Mouse (Mus musculus) frontal cortex, adult (tissue): ENCODE results near the gene Ror1.
A peak's percentile ranks its signal among the peaks of the same experiment; 100 is the strongest.

ENCODE experiments used
- ATAC-seq: cut with Nextera tagmentation; 2 replicates; pipeline ENCODE4 v1.9.2; 2017; ENCODE audit warnings: mild to moderate bottlenecking, moderate library complexity, mixed read lengths; ENCODE audit not compliant: low TSS enrichment

Ror1 gene

DNA sequence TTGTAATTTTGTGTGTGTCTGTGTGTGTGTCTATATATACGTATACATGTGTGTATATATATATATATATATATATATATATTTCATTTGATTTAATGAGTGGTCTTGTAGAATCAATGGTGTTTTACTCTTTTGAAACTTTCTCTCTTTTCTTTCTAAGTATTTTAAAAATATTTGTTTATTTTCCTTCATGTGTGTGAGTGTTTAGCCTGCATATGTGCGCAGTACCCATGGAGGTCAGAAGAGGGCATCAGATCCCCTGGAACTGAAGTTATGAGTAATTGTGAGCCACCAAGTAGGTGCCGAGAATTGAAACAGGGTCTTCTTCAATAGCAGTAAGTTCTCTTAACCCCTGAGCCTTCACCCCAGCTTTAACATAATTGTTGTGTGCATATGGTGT is 20.8 kb downstream of the Ror1 start:
- no peak for ATAC-seq

DNA sequence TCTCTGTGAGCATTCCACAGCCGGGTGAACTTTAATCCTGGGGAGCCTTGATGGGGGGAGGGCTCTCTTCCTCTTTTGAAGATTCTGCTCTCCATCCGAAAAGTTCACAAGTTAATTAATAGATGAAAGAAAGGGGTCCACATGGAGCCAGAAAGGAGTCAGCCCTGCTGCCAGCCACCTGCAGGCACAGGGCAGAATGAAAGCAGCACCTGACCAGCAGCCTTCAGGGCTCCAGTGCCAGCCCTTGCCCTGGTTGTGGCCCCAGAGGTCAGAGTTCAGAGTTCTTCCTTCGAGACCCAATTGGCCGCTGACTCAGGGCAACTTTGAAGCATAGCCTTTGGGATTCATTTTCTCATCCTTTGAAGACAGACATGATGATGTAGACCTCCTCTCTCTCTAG is 23.1 kb downstream of the Ror1 start:
- no peak for ATAC-seq

DNA sequence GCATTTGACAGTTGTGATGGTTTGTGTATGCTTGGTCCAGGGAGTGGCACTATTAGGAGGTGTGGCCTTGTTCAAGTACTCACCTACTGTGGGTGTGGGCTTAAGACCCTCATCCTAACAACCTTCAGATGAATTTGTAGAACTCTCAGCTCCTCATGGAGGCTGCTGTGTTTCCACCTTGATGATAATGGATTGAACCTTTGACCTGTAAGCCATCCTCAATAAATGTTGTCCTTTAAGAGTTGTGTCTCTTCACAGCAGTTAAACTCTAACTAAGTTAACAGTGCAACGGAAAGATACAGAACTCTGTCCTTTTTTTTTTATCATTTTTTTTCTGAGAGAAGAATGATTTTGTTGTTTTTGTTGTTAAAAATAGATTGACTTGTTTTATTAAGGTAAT is 23.8 kb downstream of the Ror1 start:
- ATAC-seq, result no peak

DNA sequence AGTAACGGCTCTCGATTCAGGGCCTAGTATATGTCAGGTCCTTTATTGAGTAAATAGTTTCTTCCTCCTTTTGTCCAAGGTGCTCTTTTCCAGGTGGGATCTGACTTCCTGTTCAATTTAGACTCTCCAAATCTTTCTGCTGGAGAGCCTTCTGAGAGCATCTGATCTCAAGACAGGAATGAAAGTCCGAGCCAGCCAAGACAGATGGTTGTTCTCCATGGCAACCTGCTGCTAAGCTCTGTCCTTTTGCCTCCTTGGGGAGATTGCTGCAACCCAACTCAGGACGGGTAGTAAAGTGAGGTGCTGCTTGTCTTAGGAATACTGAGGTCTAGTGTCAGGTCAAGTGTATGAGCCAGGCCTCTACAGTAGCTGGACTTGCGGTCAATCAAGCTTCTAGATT is 25.0 kb downstream of the Ror1 start:
- no peak; the same call in 1 of the 2 replicates for ATAC-seq

DNA sequence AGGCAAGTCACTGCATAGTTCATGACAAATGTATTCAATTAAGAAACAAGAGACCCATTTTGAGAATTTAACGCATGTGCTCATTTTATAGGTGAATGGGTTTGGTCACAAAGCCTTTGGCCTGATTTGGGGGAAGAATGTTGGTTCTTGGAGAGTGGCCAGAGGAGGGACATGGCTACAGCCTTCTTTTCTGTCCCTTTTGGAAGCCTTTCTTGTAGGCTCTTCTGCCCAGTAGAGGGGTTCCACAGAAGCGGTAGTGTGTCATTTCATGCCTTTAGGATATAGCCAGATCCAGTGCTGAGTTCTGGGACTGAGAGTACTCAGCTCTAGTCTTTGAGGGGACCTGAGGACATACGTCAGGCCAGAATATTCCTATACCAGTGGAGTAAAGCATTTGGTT is 26.8 kb downstream of the Ror1 start:
- no peak for ATAC-seq

DNA sequence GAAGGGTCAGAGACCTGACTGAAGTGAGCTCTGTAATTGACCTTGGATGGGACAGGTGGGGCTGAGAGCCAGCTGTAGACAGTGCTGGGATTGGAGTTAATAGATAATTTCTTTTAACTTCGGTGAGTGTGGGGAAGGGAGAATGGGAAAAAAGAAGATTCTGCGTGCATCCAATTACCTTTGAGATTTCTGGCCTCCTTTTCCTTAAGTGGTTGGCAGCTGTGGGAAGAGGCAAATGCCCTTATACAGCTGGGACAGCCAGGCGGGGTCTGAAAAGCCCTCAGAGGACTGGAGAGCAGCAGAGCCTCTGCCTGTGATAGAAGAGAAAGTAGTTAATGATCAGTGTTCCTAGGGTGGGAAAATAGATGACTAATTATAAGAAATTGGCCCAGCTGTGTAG is 27.9 kb downstream of the Ror1 start:
- ATAC-seq, result no peak

DNA sequence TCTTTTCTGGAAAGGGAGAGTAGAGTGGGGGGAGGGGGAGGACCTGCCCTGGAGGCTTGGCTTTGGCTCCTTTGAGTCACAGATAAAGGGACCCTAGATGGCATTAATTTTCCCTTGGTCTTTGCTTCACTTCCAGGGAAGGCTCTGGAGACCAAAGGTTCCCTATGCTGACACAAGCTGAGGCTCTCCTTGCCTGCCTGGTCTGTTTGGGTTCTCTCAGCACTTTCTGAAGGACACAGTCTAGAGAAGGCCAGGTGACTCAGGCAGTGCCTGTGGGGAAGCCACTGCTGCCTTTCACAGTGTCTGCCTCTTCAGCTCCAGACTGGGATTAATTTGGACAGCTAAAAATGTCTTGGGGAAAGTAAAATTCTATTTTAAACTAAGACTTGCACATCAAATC is 28.5 kb downstream of the Ror1 start:
- no peak for ATAC-seq

DNA sequence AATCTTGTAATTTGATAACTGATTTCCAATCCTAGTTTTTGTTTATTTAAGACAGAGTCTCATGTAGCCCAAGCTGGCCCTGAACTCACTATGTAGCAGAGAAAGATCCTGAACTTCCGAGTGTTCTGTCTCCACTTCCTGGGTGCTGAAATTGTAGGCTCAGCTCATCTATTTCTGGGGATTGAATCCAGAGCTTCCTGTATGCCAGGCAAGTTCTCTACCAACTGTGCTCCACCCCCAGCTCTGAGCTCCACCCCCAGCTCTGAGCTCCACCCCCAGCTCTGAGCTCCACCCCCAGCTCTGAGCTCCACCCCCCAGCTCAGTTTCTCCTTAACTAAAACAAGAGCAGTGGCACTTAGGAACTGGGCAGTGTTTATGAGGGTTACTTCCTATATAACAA is 29.3 kb downstream of the Ror1 start:
- no peak for ATAC-seq

DNA sequence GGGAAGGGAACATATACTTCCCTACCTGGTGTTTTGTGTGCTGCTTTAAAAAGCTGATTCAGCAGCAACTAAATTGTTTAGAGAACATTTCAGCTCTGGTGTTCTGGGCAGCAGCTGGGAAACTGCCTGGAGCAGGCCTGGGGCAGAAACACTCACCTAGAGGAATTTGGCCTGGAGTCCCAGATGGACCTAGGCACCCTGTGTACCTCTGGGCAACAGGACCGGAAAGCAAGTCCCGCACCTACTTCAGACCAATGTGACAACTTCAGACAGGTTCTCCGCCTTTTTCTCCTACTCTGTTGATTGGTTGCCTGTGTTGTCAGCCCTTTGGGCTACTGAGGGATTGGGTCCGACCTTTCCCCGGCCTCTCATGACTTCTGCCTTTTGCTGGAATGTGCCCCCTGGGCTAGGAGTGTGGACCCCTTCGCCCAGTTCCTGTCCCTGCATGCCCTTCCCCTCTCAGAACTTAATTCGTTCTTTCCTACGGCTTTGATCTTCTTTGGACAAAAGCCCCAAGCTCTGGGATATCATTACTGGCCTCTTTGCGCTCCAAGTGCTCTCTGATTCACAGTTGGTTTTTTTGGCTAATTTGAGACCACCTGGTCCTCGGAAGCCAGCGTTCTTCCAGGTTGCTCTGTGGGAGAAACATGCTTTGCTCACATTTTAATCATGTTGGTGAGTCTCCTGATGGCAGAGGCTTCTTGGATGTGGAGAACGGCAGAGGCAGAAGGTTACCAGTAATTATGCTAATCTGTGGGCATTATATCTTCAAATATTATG is 31.1 kb downstream of the Ror1 start:
- ATAC-seq, result no peak

DNA sequence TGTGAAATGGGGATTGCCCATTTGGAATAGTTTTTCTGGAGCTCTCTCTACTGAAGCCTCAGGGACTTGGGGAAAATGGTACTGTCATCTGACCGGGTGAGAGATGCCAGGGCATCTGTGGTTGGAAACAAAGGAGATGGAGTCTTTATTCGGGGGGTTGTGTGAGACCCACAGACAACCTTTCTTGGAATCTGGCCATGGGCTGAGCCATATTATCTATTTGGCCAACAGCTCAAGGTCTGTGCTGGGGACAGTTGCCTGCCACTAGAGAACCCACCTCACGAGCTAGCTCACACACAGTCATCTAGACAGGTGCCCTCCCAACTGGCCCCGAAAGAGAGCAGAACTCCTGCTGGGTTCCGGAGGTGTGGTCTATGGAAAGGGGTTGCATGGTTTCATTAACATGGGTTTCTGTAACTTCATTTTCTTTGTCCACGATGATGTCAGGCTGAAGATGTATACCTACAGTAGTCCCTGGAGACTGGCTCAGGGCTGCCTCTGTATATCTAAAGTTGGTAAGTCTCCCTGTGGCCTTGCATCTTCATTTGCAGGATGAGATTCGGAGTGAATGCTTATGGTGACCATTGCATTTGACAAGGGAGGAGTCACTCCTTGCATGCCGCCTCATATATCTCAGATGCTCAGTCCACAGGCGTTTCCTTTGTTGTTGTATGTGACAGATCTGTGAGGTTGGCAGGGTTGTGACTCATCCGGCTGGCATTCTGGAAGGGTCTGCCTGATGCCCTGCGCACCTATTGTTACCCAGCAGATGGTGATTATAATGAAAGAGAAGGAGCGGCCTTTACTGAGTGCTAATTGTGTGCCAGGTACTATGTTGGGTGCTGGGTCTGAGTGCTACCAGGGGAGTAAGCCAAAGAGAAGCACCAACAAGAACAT is 32.7 kb downstream of the Ror1 start:
- no peak for ATAC-seq

DNA sequence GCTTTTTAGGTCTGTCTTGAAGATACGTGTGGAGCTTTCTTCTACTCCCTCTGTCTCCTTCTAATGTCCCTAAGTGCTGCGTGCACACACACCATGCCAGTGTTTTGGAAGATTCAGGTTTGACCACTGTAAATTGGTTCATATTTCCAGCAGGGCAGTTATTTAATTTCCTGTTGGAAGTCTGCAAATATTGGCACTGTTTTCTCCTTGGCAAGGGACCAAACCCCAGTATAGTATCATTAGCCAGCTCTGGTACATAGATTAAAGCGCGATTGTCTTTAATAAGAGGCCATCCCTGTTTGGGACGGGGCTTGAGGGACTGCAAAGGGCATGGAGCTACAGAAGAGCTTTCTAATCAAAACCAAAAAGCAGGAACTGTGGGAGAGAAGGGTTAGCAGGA is 33.6 kb downstream of the Ror1 start:
- no peak for ATAC-seq

DNA sequence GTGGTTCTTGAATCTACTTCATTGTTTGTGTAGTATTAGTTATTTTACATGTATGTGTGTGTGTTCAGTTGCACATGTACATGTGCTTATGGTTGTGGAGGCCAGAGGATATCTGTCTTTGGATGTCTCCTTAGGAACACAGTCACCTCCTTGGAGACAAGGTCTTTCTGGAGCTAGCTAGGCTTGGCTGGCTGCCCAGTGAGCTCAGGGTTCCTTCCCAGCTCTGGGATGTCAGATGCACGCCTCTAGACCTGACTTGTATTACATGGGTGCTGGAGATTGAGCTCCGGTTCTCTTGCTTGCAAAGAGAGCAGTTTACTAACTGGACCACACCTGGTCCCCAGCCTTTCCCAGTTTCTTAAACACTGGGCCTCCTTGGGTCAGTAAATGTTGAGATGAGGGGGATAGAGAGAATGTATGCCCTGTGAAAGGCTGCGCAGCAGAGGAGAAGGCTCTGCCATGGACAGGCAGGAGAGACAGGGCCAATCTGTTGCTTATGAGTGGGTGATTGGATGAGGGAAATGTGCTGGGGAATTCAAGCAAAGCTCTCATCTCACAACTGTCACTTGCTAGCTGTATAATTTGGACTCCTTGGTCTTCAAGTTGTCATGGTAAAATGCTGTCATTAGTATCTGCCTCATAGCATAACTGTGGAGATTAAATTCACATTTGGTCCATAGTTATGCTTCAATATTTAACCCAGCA is 35.3 kb downstream of the Ror1 start:
- 0 out of 2 replicates have a peak, but pooled peaks have one; percentile 50 for ATAC-seq

DNA sequence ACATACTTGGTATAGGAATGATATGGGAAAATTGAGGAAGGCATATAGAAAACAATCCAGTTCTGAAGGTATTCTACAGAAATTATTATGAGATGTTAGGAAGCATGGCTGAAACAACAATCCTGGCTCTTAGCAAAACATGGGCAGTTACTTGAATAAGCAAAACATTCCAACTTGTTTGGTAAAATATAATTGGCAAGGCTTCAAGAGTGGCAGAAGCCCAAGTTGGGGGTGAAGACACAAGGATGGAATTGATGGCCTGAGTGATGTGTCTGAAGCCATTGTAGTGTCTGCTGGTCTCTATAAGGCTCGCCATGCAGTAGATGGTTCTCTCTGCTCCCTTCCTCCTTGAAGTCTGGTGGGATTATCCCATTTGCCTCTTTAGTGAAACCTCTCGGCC is 35.9 kb downstream of the Ror1 start:
- no peak for ATAC-seq

DNA sequence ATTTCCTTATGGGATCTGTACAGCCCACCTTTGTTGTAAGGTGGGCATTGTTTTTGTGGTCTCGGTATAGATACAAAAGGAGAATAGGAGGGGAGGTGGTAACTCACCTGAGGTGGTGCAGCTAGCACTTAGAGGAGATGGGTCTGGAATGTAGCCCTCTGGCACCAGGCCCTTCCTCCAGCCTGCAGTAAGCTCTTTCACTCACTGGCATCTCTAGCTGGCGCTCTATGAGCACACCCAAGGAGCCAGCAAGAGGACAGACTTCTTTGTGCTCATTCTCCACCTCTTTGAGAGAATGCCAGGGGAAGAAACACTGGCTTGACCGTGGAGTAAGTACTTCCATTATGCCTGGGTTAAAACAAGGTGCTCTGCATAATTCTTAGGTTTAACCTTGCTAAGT is 36.7 kb downstream of the Ror1 start:
- ATAC-seq, result no peak

DNA sequence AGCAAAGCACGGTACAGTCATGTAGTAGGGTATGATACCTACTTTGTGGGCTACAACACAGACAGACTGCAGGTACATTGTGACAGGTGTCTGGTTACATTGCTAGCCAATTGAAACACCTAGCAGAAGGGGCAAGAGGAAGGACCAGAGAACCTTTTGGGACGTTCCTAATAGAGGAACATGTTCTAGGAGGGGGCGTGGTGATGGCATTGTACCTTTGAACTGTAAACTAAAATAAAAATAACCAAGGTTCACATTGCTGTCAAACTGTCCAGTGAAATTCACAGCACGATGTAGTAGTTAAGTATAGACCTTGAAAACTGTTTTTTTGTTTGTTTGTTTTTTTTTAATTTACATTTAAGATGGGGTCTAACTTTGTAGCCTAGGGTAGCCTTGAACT is 40.5 kb downstream of the Ror1 start:
- ATAC-seq, result no peak

DNA sequence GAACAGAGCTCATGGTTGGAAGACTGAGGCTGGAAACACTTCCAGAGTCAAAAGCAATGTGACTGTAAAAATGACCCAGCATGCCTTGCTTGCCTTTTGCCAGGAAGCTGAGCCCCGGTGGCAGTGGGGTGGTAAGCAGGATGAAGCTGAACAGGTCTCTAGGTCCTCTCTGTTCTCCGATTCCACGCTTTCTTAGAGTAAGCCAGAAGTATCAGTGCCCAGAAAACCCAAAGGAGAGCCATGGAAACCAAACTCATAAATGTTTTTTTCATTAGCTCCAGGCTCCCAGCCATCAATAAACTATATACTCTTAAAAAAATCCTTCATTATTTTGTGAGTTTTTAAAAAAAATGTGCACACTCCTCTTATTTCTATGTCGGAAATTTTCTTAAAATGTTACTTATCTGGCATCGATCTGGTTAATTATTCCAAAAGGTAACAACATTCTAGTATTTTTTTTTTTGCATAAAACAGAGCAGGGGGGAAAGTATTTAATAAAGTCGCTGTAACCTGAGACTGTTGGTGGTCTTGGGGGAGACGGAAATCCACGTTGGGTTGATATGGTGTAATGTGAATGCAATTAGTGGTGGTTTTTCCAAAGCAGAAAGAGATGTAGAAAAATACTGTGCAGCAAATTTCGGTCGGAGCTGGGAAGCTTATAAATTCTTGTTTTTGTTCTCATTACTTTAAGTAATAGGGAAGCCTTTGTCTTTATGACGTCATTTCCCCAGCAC is 41.7 kb downstream of the Ror1 start:
- ATAC-seq, result no peak

DNA sequence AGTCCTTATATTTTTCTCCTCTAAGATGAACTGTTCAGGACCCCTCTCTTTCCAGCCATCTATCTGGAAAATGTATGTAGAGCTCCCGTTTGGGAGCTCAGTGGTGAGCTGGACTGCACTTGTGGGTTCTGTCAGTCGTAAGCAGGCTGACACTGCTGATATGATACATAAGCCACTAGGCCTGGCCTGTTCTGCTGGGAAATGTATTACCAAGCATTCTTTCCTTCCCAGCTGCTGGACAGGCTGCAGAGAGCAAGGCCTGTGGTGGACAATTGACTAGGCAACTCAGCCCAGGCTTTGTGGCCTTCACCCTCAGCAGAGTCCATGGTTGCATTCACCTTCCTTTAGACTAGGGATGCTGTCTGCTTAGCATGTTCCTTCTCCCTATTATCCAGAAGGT is 46.0 kb downstream of the Ror1 start:
- no peak for ATAC-seq

DNA sequence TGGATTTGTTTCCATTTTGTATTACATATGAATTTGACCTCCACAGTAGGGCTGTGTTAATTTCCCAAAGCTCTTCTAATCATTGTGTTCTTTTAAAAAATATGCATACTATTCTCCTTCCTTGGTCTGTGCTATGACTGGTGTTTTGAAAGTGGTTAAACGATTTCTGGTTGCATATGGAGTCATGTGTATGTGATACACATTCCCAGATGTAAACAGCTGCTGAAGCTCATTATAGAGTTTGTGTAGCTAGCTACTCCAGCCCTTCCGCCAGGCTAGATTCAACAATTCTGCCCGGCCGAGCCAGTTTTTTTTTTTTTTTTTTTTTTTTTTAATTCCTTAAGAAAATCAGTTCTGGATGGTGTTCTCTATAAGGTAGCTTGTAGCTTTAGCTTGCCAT is 49.2 kb downstream of the Ror1 start:
- ATAC-seq, result no peak

DNA sequence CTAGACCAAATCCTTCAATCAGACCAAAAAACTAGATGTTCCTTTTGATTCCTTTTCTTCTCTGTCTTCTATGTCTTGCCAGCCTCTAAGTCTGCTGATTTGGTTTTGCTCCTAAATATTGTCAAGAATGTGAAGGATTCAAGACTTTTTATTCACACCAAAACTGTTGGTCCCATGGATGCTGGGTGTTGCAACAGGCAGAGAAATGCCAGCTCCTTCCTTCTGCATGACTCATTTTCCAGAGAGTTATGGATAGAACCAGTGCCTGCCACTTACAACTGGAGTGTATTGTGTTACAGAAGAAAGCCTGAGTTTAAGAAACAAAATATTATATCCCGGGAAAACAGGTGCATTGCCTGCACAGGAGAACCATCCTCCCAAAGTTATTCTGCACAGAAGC is 55.2 kb downstream of the Ror1 start:
- peak; percentile 62; the same call in 1 of the 2 replicates for ATAC-seq

DNA sequence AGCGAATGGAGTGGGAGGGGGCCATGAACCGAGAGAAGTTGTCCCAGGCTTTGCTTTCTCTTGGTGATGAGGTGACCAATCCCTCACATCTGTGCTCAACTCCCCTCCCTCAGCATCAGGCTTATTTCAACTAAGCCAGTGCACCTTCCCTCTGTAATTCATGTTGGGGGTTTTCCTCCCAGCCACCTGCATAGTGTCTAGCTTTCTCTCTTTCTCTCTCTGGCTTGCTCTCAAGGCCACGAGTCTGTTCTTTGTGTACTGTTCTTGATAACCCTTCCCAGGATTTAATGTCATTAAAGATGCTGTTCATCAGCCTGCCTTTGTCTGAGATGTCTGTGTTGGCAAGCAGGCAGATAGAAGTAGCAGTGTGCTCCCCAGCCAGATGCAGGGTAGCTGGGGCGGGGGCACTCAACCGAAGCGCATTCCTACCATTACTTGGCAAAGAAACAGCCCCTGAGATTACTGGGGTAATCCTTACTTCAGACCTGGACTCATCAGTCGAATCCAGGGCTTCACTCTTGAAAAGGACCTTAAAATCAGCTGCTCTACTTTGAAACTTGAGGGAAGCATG is 59.1 kb downstream of the Ror1 start:
- no peak for ATAC-seq

DNA sequence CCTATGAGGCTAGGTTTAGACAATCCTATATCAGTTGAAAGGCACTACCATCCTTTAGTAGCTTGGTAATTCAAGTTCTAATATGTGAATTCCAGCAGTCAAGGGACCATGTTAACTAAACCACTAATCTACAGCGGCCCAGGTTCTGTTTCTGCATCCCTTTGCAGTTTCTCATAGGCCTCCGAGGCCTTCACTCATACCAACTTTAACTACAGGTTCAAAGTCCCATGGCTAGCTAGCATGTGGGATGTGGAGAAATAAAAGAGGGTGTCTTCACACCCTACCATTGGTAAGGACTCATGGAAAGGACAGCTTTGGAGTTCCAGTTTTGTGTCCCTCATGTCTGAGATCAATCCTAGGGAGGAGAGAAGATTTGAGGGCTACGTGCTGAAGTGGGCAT is 60.1 kb downstream of the Ror1 start:
- ATAC-seq, result no peak

DNA sequence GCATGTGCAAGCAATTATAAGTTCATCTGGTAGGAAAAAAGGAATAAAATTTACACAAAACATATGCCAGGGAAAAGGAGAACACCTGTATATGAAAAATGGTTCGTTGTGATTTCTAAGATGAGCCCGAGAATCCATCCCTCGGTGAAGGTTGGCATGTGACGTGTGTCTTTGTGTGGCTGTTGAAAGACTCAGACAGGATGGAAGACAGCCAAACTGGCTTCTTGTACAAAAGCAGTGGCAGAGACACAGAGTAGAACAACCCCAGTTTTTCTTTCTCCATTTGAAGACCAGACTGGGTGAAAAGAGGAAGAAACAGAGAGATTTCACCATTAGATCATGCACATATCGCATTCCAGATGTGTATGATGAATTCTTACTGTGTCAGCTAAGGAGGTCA is 62.8 kb downstream of the Ror1 start:
- ATAC-seq, result no peak
